Mouse (Mus musculus): Measurements from ENCODE around the gene Calml3. TPM values are rescaled to one million over a fixed set of nuclear protein-coding genes. Genes with fewer than 3 reads are reported as not detected.
A peak's percentile ranks its signal among the peaks of the same experiment; 100 is the strongest.

Calml3 gene
- polyA plus RNA-seq, 1 experiment, result not detected

- no peak overlapping the region for H3K4me3 ChIP-seq (replicated peaks)
- H3K4me1 ChIP-seq, result peaks cover 7% of the 10 kb centered on the region
- H3K9me3 ChIP-seq, result no peaks in the 10 kb centered on the region
- peaks cover 3% of the 10 kb centered on the region for H3K27me3 ChIP-seq (replicated peaks)
- TF ChIP-seq GATA1 (IDR thresholded peaks at IDR 0.05; ENCODE audit: borderline replicate concordance, low read length) (no peak), FLI1 (IDR thresholded peaks at IDR 0.05; ENCODE audit: low read length) (no peak)
- no peaks in the 10 kb centered on the region for H3K36me3 ChIP-seq (replicated peaks; ENCODE audit: low read length)
These were observed 17.0 kb downstream of the Calml3 start for GRCm38 (mm10) chr13:3787102-3787501.

DNA sequence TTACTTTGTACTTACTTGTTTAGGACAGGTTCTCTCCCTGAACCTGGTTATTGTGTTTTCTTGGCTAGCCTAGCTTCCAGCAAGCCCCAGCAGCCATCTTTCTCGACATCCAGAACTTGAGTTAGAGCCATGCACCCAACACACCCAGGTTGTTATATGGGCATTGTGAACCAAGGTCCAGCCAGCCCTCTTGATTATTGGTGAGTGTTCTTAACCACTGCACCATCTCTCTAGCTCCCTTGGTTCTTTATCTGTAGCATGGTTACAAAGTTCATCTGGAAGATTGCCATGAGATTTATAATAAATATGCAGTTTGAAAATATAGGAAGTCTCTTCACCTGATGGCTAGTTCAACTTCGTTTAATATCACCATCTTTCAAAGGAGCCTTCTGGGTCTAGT lies 20.5 kb downstream of the Calml3 start:
- H3K9me3 ChIP-seq, result peaks cover 6% of the 10 kb centered on the region
- no peaks in the 10 kb centered on the region for H3K36me3 ChIP-seq (replicated peaks; ENCODE audit: low read length)
- H3K4me1 ChIP-seq, result peaks cover 20% of the 10 kb centered on the region
- H3K4me3 ChIP-seq (replicated peaks), result no peak overlapping the region
- H3K27me3 ChIP-seq (replicated peaks), result peaks cover 3% of the 10 kb centered on the region
- TF ChIP-seq GATA1 (IDR thresholded peaks at IDR 0.05; ENCODE audit: borderline replicate concordance, low read length), result no peak
- TF ChIP-seq FLI1 (IDR thresholded peaks at IDR 0.05; ENCODE audit: low read length), result no peak

DNA sequence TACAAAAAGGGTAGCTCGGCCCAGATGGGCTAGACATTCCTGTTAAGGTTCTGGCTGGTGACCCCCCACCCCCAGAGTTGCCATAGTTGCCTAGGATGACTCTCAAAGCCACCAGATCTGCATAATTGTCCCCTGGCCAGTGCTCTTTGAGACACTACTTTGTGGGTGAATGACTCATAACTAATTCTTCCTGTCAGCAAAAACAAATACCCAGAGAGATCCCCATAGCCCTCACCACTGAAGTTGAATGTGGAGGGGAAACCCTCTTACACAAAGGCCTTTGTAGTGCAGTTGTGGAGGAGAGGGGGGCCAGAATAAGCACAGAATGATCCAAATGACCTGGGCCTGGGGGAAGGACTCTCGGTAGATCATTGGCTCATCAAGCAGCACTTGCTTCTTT lies 21.6 kb downstream of the Calml3 start:
- TF ChIP-seq GATA1 (IDR thresholded peaks at IDR 0.05; ENCODE audit: borderline replicate concordance, low read length) (no peak), FLI1 (IDR thresholded peaks at IDR 0.05; ENCODE audit: low read length) (no peak)
- Histone ChIP-seq H3K9me3 (peaks cover 6% of the 10 kb centered on the region), H3K36me3 (replicated peaks; ENCODE audit: low read length) (no peaks in the 10 kb centered on the region), H3K4me3 (replicated peaks) (peak overlapping the region; percentile 64), H3K4me1 (peaks cover 25% of the 10 kb centered on the region), H3K27me3 (replicated peaks) (peaks cover 4% of the 10 kb centered on the region)

GRCm38 (mm10) chr13:3779575-3780226 lies 24.4 kb downstream of the Calml3 start:
- Histone ChIP-seq H3K36me3 (replicated peaks; ENCODE audit: low read length) (no peaks in the 10 kb centered on the region), H3K4me3 (replicated peaks) (peak overlapping the region; percentile 64), H3K9me3 (peaks cover 9% of the 10 kb centered on the region), H3K27me3 (replicated peaks) (peaks cover 11% of the 10 kb centered on the region), H3K4me1 (peaks cover 27% of the 10 kb centered on the region)
- TF ChIP-seq FLI1 (IDR thresholded peaks at IDR 0.05; ENCODE audit: low read length), result no peak
- no peak for TF ChIP-seq GATA1 (IDR thresholded peaks at IDR 0.05; ENCODE audit: borderline replicate concordance, low read length)

DNA sequence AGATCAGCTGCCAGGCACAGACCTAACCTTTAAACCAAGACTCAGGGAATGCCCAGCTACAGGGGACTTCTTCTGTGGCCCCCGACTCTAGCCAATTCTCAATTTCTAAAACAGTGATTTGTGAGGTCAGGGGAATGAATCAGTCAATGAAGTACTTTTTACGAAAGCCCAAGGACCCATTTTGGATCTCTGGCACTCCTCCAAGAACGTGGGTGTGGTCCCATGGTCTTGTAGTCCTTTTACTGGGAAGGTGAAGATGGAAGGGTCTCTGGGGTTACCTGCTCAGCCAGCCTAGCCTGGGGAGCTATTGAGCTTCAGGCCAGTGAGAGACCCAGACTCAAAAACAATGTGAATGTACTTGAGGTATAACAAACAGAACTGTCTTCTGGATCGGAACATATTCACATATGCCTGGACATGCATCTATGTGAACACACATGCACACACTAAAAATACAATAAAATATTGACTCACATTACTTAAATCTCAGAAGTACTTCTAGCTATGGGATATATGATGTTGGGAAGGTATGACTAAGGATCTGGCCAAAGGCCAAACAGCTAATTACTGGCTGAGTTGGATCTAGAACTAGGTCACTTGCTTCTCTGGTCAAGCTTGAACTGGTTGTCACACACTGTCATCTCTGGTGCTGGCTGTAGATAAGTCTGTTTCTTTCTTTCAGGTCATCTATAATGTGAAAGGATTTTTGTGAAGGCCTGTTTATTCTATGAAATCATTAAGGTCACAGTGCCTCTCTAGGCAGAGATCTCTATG lies 25.3 kb downstream of the Calml3 start:
- H3K4me1 ChIP-seq, result peaks cover 27% of the 10 kb centered on the region
- TF ChIP-seq GATA1 (IDR thresholded peaks at IDR 0.05; ENCODE audit: borderline replicate concordance, low read length) (no peak), FLI1 (IDR thresholded peaks at IDR 0.05; ENCODE audit: low read length) (no peak)
- H3K27me3 ChIP-seq (replicated peaks), result peaks cover 11% of the 10 kb centered on the region

DNA sequence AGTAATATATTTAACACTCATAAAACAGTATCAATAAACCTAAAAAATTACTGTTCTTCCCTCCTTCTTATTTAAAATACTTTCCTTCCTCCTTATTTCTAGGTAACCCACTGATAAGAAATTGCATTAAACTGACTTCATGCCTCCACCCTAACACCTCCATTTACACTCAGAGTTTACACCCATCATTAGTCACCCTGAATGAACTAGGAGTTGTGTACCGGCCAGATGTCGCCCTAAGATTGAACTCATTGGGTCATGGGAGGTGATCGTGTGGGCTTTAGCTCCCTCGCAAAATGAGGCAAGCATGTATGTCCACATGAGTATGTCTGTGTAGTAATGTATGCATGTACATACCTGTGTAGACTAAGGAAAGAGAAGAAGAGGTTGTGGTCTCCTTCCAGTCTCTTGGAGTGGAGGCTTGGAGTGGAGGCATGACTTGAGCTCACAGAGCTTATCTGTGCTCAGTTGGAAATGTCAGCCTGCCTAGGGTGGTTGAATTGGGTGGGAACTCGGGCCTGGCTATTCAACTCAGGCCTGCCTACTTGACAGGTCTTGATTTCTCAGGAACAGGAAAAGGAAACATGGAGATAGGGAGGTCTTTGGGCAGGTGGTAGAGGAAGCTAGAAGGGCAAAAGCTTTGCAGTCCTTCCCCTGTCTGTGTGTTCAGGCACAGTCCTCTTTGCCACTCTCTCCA lies 26.8 kb downstream of the Calml3 start:
- Histone ChIP-seq H3K36me3 (replicated peaks; ENCODE audit: low read length) (no peaks in the 10 kb centered on the region), H3K4me3 (replicated peaks) (no peak overlapping the region), H3K27me3 (replicated peaks) (peaks cover 11% of the 10 kb centered on the region), H3K9me3 (peaks cover 9% of the 10 kb centered on the region), H3K4me1 (peaks cover 23% of the 10 kb centered on the region)
- TF ChIP-seq FLI1 (IDR thresholded peaks at IDR 0.05; ENCODE audit: low read length), result no peak
- no peak for TF ChIP-seq GATA1 (IDR thresholded peaks at IDR 0.05; ENCODE audit: borderline replicate concordance, low read length)

More for the DNA sequence above, 25.3 kb downstream of the Calml3 start:
- Histone ChIP-seq H3K36me3 (replicated peaks; ENCODE audit: low read length) (no peaks in the 10 kb centered on the region), H3K4me3 (replicated peaks) (no peak overlapping the region), H3K9me3 (peaks cover 9% of the 10 kb centered on the region)

GRCm38 (mm10) chr13:3776446-3776845 lies 27.7 kb downstream of the Calml3 start:
- Histone ChIP-seq H3K36me3 (replicated peaks; ENCODE audit: low read length) (no peaks in the 10 kb centered on the region), H3K4me1 (peaks cover 15% of the 10 kb centered on the region; the same call in 1 of the 2 replicates), H3K4me3 (replicated peaks) (no peak overlapping the region), H3K9me3 (0 out of 2 replicates have a peak, but pooled peaks cover 5% of the 10 kb centered on the region), H3K27me3 (replicated peaks) (peaks cover 14% of the 10 kb centered on the region)
- TF ChIP-seq FLI1 (IDR thresholded peaks at IDR 0.05; ENCODE audit: low read length) (no peak), GATA1 (IDR thresholded peaks at IDR 0.05; ENCODE audit: borderline replicate concordance, low read length) (no peak)

- H3K4me3 ChIP-seq (replicated peaks), result no peak overlapping the region
- H3K36me3 ChIP-seq (replicated peaks; ENCODE audit: low read length), result no peaks in the 10 kb centered on the region
- 0 out of 2 replicates have a peak, but pooled peaks cover 7% of the 10 kb centered on the region for H3K9me3 ChIP-seq
- H3K4me1 ChIP-seq, result peaks cover 14% of the 10 kb centered on the region; the same call in 1 of the 2 replicates
- H3K27me3 ChIP-seq (replicated peaks), result peaks cover 24% of the 10 kb centered on the region
- TF ChIP-seq GATA1 (IDR thresholded peaks at IDR 0.05; ENCODE audit: borderline replicate concordance, low read length) (no peak), FLI1 (IDR thresholded peaks at IDR 0.05; ENCODE audit: low read length) (no peak)
These were observed 29.1 kb downstream of the Calml3 start for GRCm38 (mm10) chr13:3774991-3775390.

DNA sequence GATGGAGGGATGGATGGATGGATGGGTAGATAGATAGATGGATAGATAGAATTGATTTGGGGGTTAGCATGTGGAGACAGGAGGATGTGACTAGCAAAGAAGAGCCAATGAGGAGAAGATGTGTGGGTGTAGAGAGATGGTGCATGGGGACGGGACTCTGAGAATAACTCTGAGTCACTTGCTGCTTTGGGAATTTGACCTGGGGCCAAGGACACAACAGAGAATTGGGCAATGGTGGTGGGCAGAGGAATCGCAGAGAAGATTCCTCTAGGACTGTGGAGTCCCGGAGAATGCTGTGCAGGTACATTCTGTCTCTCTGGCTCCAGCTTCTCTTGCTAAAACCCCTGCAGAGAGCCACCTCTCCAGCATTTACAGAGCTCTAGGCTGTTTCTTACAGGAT lies 29.8 kb downstream of the Calml3 start:
- Histone ChIP-seq H3K4me3 (replicated peaks) (no peak overlapping the region), H3K4me1 (peaks cover 9% of the 10 kb centered on the region; the same call in 1 of the 2 replicates), H3K9me3 (0 out of 2 replicates have a peak, but pooled peaks cover 6% of the 10 kb centered on the region), H3K36me3 (replicated peaks; ENCODE audit: low read length) (no peaks in the 10 kb centered on the region), H3K27me3 (replicated peaks) (peaks cover 27% of the 10 kb centered on the region)
- TF ChIP-seq GATA1 (IDR thresholded peaks at IDR 0.05; ENCODE audit: borderline replicate concordance, low read length) (no peak), FLI1 (IDR thresholded peaks at IDR 0.05; ENCODE audit: low read length) (no peak)

Data from megakaryocyte, embryonic 14.5 days (primary cell).